Mouse (Mus musculus): ENCODE results near the gene Dlg5. TPM values are rescaled to one million over a fixed set of nuclear protein-coding genes. Genes with fewer than 3 reads are reported as not detected.

Gene Dlg5
- total RNA-seq, 2 experiments from 2014 or later, result 8.7 to 9.4 TPM

- intact Hi-C loops (cut with DNase I; ENCODE audit: low total_unique reads), result no loop called here
- no peak for DNase-seq
Observed at GRCm38 (mm10) chr14:24239651-24240050, 6.1 kb downstream of the Dlg5 start.

GRCm38 (mm10) chr14:24235954-24236353 is 9.8 kb downstream of the Dlg5 start:
- no peak for DNase-seq
- intact Hi-C loops (cut with DNase I; ENCODE audit: low total_unique reads), result no loop called here

- intact Hi-C loops (cut with DNase I; ENCODE audit: low total_unique reads), result no loop called here
- no peak for DNase-seq
Observed at GRCm38 (mm10) chr14:24234411-24234810, 11.3 kb downstream of the Dlg5 start.

- intact Hi-C loops (cut with DNase I; ENCODE audit: low total_unique reads), result no loop called here
- peak; percentile 23 for DNase-seq
Observed at GRCm38 (mm10) chr14:24232641-24233633, 12.8 kb downstream of the Dlg5 start.

GRCm38 (mm10) chr14:24228549-24228948 is 17.2 kb downstream of the Dlg5 start:
- DNase-seq, result no peak
- intact Hi-C loops (cut with DNase I; ENCODE audit: low total_unique reads), result no loop called here

- intact Hi-C loops (cut with DNase I; ENCODE audit: low total_unique reads), result no loop called here
- no peak for DNase-seq
Observed at GRCm38 (mm10) chr14:24227015-24227414, 18.7 kb downstream of the Dlg5 start.

GRCm38 (mm10) chr14:24226344-24226743 is 19.4 kb downstream of the Dlg5 start:
- DNase-seq, result peak; percentile 41
- intact Hi-C loops (cut with DNase I; ENCODE audit: low total_unique reads), result no loop called here

GRCm38 (mm10) chr14:24222759-24223158 is 23.0 kb downstream of the Dlg5 start:
- DNase-seq, result no peak
- intact Hi-C loops (cut with DNase I; ENCODE audit: low total_unique reads), result no loop called here

GRCm38 (mm10) chr14:24222273-24222672 is 23.4 kb downstream of the Dlg5 start:
- intact Hi-C loops (cut with DNase I; ENCODE audit: low total_unique reads), result no loop called here
- no peak for DNase-seq

GRCm38 (mm10) chr14:24217362-24217722 is 28.4 kb downstream of the Dlg5 start:
- intact Hi-C loops (cut with DNase I; ENCODE audit: low total_unique reads), result no loop called here
- DNase-seq, result no peak

- intact Hi-C loops (cut with DNase I; ENCODE audit: low total_unique reads), result no loop called here
- no peak for DNase-seq
Observed at GRCm38 (mm10) chr14:24216678-24217361, 28.9 kb downstream of the Dlg5 start.

GRCm38 (mm10) chr14:24216064-24216463 is 29.7 kb downstream of the Dlg5 start:
- no peak for DNase-seq
- intact Hi-C loops (cut with DNase I; ENCODE audit: low total_unique reads), result no loop called here

GRCm38 (mm10) chr14:24214436-24214835 is 31.3 kb downstream of the Dlg5 start:
- no peak for DNase-seq
- intact Hi-C loops (cut with DNase I; ENCODE audit: low total_unique reads), result no loop called here

- intact Hi-C loops (cut with DNase I; ENCODE audit: low total_unique reads), result no loop called here
Observed at GRCm38 (mm10) chr14:24213336-24213735, 32.4 kb downstream of the Dlg5 start.

GRCm38 (mm10) chr14:24212861-24213260 is 32.9 kb downstream of the Dlg5 start:
- intact Hi-C loops (cut with DNase I; ENCODE audit: low total_unique reads), result no loop called here
- no peak for DNase-seq

More at GRCm38 (mm10) chr14:24213336-24213735, 32.4 kb downstream of the Dlg5 start:
- no peak for DNase-seq

- intact Hi-C loops (cut with DNase I; ENCODE audit: low total_unique reads), result no loop called here
- DNase-seq, result no peak
Observed at GRCm38 (mm10) chr14:24207360-24207752, 38.4 kb downstream of the Dlg5 start.

- no peak for DNase-seq
- intact Hi-C loops (cut with DNase I; ENCODE audit: low total_unique reads), result no loop called here
Observed at GRCm38 (mm10) chr14:24206736-24207359, 38.9 kb downstream of the Dlg5 start.

- intact Hi-C loops (cut with DNase I; ENCODE audit: low total_unique reads), result no loop called here
- no peak for DNase-seq
Observed at GRCm38 (mm10) chr14:24206314-24206713, 39.4 kb downstream of the Dlg5 start.

- DNase-seq, result no peak
- intact Hi-C loops (cut with DNase I; ENCODE audit: low total_unique reads), result no loop called here
Observed at GRCm38 (mm10) chr14:24205281-24205871, 40.3 kb downstream of the Dlg5 start.

GRCm38 (mm10) chr14:24203210-24203609 is 42.5 kb downstream of the Dlg5 start:
- intact Hi-C loops (cut with DNase I; ENCODE audit: low total_unique reads), result no loop called here

More at GRCm38 (mm10) chr14:24203210-24203609, 42.5 kb downstream of the Dlg5 start:
- no peak for DNase-seq
